Mouse (Mus musculus) mature B cell (primary cell): Measurements from ENCODE around the gene Gm47996.
"Not testable (repeated sequence)": the region's sequence is repeated elsewhere in the genome, so short reads cannot be mapped to it uniquely, and the experiment has no call there.

Experiments used
- in situ Hi-C: fragments of 300-500 bp; cut with MboI; formaldehyde crosslinking; loops from 2 replicates; pipeline ENCODE4 v1.14.3; 2019

Gene Gm47996

DNA sequence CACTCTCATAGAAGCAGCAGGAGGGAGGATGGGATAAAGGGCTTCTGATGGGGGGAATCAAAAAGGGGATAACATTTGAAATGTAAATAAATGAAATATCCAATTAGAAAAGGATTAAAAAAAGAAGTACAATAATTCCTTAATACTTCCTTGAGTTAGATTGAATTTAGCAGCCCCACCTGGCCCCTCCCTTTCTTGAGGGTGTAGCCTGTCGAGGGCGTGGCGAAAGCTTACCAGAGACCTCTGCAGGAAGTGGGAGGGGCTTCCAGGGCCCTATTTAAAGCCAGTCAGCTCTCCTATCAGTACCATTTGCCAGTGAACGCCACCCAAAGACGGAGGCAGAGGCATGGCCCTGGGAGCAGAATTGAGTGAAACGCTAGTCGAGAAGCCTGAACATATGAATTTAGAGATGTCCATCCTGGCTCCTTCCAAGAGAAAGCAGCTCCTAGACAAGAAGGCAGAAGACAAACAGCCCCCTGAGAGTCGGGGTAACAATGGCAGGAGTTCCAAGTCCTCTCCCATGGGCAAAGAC, at the start of gene Gm47996:
TSS of gene Gm47996 (plus strand) at position 308 of the 532 bp plus-strand sequence.
- in situ Hi-C loops, result not testable (repeated sequence)

DNA sequence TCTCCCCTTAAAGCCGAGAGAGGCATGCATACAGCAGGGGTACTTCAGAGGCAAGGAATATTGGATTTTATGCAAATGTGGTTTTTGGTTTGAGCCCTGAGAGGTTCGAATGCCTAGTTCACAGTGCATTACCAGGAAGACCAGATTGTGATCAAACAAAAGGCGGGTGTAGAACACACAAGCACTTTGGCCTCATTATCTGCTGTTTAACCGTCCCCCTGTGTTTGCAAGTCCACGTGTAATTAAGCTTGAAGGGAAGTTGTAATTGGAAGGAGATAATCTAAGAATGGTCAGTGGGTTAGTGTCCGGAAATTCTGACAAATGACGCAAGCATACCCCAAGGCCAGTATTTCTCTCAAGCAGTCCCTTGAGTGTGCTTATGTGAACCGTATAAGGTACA, 43.9 kb upstream of the Gm47996 start:
- in situ Hi-C loops, result no loop called here

DNA sequence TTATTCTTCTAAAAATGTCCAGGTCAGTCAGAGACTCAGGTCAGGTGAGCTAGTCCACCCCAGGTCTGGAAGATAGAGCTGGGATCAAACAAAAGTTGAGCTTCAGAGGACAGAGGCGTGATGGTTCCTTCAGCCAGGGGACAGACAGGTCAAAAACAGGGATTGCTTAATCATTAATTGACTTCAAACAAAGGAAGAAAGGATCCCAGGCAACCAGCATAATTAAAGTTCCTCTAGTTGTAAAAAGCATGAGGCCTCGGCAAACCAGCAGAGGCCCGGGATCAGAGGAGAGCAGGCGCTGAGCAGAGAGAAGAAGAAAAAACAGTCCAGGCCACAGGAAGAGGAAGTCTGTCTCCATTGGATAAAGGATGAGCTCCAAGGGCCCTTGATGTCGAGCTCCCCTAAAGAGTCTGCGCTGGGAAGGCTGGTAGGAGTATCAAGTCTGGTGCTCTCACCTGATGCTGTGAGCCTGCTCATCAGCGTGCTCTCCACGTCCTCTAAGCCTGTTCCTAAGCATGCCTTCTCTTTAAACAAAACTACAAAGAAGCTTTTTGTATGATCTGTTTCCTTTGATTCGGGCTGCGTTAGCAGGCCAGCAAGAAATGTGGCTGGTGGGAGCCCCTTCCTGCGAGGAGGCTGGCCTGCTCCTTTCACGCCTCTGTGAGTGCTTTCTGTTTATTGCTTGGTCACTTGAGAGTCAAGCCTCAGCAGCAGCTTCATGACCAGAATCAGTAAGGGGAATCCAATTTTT, 42.5 kb upstream of the Gm47996 start:
- in situ Hi-C loops, result no loop called here

DNA sequence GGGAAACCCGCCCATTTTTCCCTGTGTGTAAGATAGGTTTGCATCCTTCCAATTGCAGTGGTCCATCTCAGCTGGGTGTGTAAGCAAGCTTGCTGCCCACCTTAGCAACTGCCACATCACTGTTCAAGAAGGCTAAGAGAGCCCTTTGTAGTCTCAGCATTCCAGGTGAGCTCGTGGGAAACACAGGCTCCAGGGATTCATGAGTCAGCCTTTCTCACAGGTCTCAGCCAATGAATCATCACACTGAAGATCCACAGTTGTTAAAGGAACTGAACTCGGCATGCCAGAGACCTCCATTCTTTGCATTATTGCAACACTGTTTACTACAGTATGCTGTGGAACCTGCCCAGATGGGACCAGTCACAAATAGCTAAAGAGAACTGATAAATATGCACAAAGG, 41.3 kb upstream of the Gm47996 start:
- in situ Hi-C loops, result no loop called here

DNA sequence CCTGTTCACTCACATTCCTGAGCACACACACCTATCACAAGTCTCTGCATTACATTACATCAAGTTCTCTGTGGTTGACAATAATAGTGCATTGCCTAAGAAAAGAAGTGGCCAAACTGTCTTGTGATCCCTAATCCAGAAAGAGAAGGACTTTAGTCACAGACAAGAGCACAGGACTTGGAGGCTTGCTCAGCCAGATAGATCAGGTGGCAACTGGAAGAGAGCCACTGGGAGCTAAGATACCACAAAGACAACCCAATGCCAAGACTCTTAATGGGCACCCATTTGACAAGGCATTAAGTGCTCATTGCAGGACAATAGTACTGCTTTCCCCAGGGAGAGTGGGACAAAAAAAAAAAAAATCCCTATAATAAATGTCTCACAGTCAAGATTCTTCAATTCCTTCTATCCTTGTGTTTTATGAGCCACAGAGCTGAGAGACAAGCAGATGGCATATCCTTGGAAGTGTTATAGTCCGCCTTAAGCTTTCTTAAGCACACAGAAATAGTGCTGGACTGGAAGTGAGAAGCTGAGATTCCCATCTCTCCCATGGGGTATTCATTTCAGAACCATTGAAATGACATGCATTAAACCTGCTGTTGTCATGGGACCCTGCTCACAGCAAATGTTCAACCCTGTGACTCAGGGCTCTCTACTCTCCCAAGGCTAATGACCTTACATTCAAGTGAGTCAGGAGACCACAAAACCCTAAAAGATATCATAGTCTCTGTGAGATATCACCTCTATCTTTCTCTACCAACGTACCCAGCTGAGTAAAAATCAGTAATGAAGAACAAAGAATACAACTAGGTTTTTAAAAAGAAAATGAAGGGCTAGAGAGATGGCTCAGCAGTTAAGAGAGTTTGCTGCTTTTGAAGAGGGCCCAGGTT, 38.1 kb upstream of the Gm47996 start:
- in situ Hi-C loops, result no loop called here

DNA sequence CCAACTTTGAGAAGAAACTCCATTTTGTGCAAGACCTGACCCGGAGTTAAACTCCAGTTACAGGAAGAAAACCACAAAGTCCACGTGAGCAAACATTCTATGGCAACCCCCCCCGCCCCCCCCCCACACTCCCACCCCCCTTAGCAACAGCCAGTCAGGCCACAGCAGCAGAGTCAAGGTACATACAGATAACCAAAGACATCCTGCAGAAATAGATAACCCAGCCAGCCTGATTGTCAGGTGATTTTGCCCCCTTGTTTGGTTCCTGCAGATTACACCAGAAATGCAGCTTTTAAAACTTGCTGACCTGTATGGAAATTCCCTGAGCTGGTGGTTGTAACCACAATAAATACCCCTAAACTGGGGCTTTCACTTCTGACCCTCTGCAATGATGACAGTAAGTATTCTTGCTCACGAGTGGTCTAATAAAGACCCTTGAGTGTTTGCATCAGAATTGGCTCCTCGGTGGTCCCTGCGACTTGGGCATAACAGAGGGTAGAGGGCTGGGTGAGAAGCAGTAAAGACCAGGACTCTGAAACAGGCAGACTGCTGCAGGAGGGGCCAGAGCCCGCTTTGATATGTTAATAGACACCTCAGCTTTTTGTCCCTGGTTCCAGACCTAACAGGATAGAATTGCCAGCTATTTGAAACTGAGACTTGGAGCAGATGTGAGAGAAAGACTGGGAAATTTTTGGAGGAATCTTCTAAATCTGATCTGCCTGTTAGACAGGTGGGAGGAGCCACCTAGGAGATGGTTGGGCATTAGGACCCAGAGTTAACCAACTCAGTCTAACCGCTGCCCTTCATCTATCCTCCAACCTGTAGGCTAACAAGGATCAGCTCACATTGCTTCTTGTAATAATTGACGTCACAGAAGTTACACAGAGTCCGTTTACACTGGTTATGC, 32.6 kb upstream of the Gm47996 start:
- in situ Hi-C loops, result no loop called here

DNA sequence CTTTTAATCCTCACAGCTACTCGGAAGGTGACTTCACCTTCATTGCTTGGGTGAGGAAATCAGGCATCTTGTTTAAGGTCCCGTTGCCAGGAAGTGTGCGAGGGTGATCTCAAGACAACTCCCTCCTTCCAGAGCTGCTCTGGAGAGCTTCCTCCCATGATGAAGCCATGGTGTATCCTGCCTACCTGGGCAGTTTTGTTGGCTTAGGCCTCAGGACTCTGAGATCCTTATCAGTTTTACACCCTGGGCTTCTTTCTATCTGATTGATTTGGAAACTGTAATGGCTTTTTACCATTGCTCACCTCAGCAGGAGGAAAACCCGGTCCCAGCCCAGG, 32.0 kb upstream of the Gm47996 start:
- in situ Hi-C loops, result no loop called here

DNA sequence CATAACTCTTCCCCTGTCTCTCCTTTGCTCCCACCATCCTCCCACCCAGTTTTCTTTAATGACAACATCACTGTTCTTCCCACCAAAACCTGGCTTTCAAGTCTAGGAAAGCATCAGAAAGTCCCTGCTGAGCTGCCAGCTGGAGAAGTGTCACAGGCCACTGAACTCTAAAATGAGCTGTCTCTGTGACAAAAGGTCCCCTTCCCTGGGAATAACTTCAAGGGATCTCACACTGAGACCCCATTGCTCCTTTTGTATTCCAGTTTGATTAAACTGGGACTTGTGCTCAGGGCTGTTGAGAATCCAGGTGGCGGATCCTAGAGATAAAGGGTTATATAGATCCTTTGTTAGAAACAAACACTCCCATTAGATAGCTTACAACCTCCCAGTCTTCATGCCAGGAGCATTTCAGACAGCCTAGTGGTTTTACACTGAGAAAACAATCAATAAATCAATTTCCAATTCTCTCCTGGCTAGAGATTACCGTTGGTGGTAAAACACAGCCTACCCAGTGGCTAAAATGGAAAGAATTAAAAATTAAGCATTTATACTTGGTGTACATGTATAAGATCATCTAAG, 31.3 kb upstream of the Gm47996 start:
- in situ Hi-C loops, result no loop called here

DNA sequence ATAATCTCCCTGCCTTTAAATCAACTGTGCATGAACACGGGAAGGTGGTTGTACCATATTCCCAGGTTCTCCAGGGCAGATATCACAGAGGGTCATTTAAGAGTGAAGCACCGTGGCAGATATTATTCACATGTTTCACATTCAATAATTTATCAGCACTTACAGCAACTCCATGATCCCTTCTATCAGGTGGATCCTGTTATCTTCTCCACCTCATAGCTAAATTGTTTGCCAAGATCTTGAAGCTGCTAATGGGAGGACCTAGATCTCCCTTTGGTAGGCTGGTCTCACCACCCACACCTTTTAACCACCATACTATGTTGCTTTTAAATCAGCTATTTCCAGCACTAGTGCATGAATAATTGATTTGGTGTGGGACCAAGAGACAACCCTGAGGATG, 29.8 kb upstream of the Gm47996 start:
- in situ Hi-C loops, result no loop called here

DNA sequence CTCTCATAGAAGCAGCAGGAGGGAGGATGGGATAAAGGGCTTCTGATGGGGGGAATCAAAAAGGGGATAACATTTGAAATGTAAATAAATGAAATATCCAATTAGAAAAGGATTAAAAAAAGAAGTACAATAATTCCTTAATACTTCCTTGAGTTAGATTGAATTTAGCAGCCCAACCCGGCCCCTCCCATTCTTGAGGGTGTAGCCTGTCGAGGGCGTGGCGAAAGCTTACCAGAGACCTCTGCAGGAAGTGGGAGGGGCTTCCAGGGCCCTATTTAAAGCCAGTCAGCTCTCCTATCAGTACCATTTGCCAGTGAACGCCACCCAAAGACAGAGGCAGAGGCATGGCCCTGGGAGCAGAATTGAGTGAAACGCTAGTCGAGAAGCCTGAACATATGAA, 27.7 kb upstream of the Gm47996 start, which contains the start of gene Gm47985:
TSS of gene Gm47985 (plus strand) at position 272 of the 400 bp plus-strand sequence.
- in situ Hi-C loops, result not testable (repeated sequence)

DNA sequence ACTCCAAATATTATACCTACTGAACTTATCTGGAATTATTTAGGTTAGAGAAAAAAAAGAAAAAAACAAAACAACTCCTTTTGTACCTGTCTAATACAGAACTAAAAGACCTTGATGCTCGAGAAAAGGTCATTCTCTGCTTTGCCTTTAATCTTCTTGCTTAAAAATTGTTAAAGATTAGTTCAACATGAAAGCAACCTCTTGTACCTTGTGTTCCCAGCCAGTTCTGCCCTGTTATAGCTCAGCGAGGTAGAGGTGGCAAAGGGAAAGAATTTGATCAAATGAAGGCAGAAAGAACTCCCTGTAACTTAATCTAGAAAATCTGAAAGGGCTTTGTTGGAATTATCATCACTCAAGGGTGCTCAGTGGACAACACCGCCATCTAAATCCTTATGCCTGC, 23.7 kb upstream of the Gm47996 start:
- in situ Hi-C loops, result not testable (repeated sequence)

DNA sequence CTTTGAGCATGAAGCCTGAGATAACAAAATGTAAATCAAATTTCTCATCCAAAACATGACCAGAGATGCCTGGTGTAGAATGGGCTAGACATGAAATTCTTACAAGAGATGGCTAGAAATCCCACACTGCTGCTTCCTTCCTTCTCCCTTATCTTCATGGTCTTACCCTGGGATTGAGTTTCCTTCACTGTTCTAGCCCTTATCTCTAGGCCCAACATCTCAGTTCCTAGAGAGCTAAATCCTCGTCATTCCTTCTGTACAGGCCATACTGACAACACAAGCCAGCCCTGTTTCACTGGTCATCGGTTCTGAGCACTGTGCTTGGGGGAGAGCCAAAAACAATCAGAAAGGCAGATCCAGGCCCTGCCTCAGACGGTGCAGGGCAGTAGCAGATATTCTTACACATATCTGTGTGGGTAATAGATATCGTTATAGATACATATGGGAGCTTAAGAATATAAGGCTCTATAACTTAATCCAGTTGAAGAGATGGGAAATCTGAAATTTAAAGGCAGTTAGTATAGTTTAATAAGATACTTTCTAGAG, 23.0 kb upstream of the Gm47996 start:
- in situ Hi-C loops, result not testable (repeated sequence)

DNA sequence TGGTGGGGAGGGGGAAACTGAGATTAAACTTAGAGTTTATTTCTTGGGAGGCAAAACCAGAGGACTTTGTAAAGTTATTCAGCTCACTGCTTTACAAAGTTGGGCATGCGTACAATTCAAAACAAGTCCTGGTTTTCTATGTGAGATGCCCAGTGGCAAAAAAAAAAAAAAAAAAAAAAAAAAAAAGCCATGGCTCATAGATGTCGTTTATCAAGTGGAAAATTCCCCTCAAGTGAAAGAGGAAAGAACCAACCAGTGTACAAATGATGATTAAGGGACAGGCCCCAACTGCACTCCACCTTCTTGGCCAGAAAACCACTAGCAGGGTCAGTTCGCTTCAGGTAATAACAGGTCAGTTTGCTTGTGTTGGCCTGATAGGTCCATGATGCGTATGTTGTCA, 21.5 kb upstream of the Gm47996 start:
- in situ Hi-C loops, result no loop called here

DNA sequence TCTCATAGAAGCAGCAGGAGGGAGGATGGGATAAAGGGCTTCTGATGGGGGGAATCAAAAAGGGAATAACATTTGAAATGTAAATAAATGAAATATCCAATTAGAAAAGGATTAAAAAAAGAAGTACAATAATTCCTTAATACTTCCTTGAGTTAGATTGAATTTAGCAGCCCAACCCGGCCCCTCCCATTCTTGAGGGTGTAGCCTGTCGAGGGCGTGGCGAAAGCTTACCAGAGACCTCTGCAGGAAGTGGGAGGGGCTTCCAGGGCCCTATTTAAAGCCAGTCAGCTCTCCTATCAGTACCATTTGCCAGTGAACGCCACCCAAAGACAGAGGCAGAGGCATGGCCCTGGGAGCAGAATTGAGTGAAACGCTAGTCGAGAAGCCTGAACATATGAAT, 17.9 kb upstream of the Gm47996 start, which contains the start of gene Gm8947:
TSS of gene Gm8947 (plus strand) at position 302 of the 400 bp plus-strand sequence.
- in situ Hi-C loops, result not testable (repeated sequence)

DNA sequence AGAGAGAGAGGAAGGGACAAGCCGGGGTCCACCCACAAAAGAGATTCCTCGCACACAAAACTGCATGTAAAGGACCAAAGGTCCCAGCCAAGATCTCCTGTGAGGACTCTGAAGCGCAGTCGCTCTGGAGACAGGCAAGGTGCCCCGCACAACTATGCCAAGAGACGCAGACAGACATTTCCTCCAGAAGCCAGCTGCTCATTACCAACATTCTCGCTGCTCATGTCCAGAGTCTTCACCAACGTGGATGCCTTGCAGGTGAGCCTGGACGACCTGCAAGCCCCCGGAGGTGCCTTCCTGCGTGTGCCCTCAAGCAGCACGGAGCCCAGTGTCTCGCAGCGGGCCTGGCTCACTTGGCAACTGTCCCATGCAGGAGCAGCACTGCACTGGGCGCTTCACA, 17.2 kb upstream of the Gm47996 start:
- in situ Hi-C loops, result not testable (repeated sequence)

DNA sequence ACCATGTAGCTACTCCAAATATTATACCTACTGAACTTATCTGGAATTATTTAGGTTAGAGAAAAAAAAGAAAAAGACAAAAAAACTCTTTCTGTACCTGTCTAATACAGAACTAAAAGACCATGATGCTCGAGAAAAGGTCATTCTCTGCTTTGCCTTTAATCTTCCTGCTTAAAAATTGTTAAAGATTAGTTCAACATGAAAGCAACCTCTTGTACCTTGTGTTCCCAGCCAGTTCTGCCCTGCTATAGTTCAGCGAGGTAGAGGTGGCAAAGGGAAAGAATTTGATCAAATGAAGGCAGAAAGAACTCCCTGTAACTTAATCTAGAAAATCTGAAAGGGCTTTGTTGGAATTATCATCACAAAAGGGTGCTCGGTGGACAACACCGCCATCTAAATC, 13.9 kb upstream of the Gm47996 start:
- in situ Hi-C loops, result not testable (repeated sequence)

DNA sequence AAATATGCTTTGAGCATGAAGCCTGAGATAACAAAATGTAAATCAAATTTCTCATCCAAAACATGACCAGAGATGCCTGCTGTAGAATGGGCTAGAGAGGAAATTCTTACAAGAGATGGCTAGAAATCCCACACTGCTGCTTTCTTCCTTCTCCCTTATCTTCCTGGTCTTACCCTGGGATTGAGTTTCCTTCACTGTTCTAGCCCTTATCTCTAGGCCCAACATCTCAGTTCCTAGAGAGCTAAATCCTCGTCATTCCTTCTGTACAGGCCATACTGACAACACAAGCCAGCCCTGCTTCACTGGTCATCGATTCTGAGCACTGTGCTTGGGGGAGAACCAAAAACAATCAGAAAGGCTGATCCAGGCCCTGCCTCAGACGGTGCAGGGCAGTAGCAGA, 13.2 kb upstream of the Gm47996 start:
- in situ Hi-C loops, result not testable (repeated sequence)

DNA sequence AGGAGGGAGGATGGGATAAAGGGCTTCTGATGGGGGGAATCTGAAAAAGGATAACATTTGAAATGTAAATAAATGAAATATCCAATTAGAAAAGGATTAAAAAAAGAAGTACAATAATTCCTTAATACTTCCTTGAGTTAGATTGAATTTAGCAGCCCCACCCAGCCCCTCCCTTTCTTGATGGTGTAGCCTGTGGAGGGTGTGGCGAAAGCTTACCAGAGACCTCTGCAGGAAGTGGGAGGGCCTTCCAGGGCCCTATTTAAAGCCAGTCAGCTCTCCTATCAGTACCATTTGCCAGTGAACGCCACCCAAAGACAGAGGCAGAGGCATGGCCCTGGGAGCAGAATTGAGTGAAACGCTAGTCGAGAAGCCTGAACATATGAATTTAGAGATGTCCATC, 11.8 kb upstream of the Gm47996 start, which contains the start of gene Gm47995:
TSS of gene Gm47995 (plus strand) at position 329 of the 400 bp plus-strand sequence.
- in situ Hi-C loops, result not testable (repeated sequence)

DNA sequence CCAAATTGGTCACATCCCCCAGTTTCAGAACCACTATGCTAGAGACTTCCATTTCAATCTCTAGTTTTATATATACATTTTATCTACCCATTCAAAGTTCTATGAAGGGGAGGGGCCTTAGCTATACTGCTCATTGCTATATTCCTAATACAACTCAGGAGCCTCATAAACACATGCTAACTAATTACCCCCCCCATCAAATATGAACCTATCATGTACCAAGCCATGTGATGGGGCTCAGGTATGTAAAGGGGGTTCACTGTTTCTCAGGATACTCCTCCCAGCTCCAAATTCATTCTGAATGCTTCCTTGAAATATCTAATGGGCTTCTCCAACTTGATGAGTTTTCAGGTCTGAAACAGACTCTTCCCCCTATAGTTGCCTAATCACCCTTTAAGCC, 9.3 kb upstream of the Gm47996 start:
- in situ Hi-C loops, result not testable (repeated sequence)

DNA sequence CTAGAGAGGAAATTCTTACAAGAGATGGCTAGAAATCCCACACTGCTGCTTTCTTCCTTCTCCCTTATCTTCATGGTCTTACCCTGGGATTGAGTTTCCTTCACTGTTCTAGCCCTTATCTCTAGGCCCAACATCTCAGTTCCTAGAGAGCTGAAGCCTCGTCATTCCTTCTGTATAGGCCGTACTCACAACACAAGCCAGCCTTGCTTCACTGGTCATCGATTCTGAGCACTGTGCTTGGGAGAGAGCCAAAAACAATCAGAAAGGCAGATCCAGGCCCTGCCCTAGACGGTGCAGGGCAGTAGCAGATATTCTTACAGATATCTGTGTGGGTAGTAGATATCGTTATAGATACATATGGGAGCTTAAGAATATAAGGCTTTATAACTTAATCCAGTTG, 7.2 kb upstream of the Gm47996 start:
- in situ Hi-C loops, result not testable (repeated sequence)

DNA sequence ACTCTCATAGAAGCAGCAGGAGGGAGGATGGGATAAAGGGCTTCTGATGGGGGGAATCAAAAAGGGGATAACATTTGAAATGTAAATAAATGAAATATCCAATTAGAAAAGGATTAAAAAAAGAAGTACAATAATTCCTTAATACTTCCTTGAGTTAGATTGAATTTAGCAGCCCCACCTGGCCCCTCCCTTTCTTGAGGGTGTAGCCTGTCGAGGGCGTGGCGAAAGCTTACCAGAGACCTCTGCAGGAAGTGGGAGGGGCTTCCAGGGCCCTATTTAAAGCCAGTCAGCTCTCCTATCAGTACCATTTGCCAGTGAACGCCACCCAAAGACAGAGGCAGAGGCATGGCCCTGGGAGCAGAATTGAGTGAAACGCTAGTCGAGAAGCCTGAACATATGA, 6.1 kb upstream of the Gm47996 start, which contains the start of gene 3110040M04Rik:
TSS of gene 3110040M04Rik (plus strand) at position 304 of the 400 bp plus-strand sequence.
- in situ Hi-C loops, result not testable (repeated sequence)
